Mouse (Mus musculus): Measurements from ENCODE around the gene Fbxl17.

Fbxl17 gene

GRCm38 (mm10) chr17:63090112-63090511 lies 409.7 kb downstream of the Fbxl17 start:
- no peak for DNase-seq

DNA sequence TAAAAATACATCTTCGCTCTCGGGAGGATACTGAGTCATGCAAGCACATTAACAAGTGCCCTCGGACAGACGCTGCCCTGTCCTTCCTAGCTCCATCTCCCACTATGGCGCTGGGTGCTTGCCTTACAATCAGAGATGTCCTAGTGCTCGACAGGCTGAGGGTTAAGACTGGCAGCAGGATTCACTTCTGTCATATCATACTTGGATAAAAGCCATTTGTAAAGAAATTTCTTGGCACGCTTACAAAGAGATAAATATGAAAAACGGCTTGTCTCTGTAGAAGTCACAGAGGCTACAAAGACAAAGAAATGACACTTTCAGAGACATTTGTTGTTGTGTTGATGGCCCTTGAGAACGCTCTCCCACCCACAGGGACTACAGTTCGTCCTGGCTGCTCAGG lies 412.6 kb downstream of the Fbxl17 start:
- DNase-seq = no peak

- DNase-seq = no peak
These were observed 413.3 kb downstream of the Fbxl17 start for GRCm38 (mm10) chr17:63086526-63086925.

GRCm38 (mm10) chr17:63085227-63085626 lies 414.6 kb downstream of the Fbxl17 start:
- DNase-seq = no peak

GRCm38 (mm10) chr17:63079087-63079486 lies 420.7 kb downstream of the Fbxl17 start:
- no peak for DNase-seq

DNA sequence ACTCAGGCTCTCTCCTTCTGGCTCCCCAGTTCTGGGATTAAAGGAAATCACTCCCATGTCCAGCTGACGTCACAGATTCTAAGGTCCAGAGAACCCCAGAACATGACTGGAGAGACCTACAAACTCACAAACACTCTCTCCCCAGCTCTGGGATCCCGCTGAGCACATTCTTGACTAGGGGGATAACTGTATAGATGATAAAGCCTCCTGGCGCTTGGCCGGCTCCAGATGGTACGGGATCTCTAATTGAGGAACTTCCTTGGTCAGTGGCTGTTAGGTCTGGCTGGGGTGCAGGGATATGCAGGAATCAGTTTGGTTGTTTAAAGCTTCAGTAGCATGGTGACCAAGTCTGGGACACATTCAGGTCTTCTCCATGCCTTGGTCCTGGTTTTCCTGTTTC lies 422.3 kb downstream of the Fbxl17 start:
- no peak for DNase-seq

GRCm38 (mm10) chr17:63076661-63077060 lies 423.2 kb downstream of the Fbxl17 start:
- DNase-seq = no peak

GRCm38 (mm10) chr17:63076037-63076426 lies 423.8 kb downstream of the Fbxl17 start:
- DNase-seq = no peak

DNA sequence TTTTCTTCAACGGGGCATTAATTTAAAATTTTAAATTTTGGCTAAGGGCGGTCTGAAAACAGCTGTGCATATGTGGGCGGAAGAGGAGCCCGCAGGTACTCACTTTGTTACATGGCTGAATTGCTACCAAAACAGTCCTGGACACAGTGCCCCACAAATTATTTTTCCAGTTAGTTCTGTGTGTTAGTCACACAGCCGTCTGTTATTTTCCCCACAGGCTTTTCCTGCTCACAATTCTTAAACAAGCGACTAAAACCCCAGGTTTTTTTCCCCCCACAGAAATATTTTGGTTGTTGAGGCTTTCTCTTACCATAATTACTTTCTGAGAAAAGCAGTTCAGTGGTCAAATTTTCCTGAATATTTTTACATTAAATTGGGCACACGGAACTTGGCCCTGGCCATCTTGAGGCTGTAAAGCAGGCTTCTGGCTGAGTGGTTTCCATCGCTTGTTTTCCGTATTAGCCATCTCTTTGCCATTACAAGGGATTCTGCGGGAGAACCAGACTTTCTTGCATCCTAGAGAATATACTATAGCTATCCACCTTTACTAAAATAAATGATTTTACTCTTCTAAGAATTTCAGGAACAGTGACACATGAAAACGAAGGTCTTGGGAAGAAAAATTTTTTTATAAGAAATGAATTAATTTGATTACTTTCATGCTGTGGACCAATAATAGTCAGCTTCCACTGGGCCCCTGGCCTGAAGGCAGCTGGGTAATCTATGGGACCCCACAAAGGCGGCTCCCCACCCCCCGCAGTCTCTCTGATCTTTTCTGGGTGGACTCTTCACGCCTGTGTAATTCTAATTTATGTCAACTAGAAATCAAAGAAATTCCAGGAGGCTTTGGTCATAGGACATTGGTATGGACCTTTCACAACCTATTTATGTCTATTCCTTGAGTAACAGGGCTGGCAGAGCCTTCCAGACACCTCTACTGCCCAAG lies 424.5 kb downstream of the Fbxl17 start:
- DNase-seq = no peak

GRCm38 (mm10) chr17:63073342-63073741 lies 426.5 kb downstream of the Fbxl17 start:
- no peak for DNase-seq

GRCm38 (mm10) chr17:63071134-63071923 lies 428.5 kb downstream of the Fbxl17 start:
- DNase-seq = no peak

DNA sequence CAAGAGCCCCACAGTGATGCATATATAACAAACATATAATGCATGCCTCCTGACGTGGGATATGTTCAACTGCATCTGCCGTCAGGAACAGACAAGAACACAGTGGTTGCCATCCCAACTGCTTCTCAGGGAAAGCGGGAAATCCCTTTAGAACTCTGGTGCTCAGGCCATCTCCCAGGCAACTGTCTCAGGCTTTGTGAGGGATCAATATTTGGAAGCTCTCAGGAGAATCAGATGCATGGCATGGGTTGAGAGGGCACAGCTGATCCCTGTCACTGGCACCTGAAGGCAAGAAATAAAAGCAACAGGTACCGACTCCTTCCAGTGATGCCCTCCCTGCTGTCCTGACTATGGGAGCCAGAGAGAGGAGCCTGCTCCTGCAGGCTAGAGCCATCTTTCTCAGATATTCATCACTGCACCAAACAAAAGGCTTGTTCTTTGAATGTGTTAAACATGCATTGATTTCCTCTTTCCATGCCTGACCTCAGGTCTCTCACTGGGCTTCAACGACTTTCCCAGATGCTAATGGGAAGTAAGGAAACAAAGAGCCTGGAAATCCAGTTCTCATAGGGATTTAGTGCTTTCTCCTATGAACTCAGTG lies 429.6 kb downstream of the Fbxl17 start:
- no peak for DNase-seq

DNA sequence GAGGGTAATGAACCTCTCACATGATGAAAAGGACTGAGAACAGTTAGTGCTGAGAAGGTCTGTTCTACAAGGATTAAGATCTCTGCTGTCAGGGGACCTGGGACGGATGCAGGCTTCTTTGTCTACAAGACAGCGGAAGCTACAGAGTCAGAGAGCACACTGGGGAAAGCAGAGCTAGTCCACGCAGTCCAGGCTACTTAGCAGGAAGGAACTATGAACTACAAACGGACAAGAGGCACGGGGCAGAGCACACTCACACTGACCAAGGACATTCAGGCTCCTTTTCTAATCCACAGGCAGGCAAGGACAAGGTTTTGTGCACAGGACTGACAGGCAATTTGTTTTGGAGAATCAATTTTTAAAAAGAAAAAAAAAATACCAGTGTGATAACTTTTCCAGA lies 437.0 kb downstream of the Fbxl17 start:
- no peak for DNase-seq

DNA sequence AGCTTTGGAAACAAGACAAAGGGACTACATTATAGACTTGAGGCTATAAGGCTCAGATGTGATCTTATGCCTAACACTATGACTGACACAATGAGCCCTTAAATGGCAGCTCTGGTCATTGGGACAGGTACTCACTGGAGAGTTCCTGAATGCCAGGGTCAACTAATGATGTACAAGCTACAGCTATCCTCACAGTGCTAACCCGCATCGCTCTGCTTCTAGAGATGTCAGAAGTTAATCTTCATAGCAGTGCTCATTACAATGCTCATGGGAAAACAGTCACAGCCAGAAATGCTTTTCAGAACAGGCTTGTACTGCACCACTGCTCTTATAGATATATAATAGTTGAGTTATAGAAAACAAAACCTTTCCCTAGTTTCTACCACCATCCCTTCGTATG lies 438.0 kb downstream of the Fbxl17 start:
- no peak for DNase-seq

DNA sequence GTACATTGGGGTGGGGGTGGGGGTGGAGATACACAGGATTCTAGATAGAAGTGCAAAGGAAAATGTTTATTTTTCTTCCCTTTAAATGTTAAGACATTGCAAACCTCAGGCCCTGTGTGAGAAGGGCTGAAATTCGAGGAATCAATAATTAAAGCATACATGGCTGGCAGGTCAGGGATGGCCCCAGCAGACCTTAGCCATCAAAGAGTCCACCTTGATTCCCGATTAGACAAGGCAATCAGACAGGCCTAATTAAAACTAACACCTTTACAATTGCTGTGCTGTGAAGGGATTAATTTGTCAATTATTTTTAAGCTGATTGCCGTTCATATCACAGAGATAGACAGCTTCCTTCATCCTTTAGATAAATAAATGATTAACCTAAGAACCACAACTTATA lies 439.0 kb downstream of the Fbxl17 start:
- no peak for DNase-seq

DNA sequence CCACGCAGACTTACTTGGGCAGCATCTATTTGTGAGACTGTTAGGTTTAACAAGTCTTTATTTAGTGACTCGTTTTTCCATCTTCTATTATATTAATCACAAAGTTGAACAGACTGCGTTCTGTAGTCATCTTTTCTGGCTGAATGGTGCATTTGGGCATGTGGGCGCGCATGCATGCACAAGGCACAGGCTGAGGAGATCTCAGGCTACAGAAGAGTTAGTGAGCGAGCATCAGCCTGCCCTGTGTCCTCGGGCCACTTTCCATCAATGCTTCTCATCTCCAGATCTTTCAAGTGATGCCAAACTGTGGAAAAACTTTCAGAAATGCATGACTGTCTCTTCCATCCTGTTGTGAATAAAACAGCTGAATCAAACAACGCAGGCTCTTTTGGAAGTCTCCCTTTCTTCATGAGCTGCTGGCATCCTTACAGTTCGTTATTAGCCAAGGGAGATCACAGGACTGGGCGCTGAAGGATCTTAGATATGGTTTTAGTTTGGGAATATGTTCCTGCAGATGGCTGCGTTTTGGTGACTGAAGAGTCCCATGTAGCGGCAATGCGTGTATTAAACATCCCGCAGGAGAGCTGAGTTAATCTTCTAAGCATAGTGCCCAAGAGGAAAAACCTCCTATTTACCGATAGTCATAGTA lies 442.0 kb downstream of the Fbxl17 start:
- no peak for DNase-seq

GRCm38 (mm10) chr17:63056976-63057375 lies 442.8 kb downstream of the Fbxl17 start:
- DNase-seq = no peak

DNA sequence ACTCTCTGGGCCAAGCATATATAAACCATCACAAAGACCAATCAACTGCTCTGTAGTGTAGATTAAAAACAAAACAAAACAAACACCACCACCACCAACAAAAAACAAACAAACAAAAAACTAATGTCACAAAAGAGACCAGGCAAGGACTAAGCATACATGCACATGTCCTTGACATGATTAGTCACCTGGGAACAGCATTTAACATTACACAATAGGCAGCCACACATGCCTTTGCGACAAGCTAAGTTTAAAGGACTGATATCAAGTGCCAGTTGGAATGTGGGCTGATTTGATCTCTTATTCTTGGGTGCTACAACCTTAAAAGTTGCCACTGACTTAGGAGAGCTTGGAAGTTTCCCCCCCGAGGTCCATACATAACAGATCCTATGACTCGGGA lies 446.5 kb downstream of the Fbxl17 start:
- DNase-seq = no peak

DNA sequence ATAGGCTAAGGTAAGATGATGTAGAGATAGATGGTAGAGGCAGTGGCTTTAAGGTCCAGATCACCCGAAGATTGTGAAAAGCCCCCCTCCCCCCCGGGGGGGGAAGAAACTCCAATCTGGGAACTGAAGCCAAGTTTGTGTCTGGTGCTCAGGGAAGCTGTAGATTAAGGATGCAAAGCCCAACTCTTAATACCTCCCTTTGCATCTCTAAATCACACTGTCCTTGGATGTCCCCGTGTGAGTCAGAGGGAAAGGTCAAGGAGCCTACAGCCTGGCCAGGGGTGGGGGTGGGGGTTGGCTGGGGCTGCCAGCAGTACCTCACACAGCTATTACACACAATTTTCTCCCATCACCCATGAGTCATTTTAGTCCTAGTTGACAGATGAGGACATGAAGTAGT lies 453.4 kb downstream of the Fbxl17 start:
- DNase-seq = no peak

GRCm38 (mm10) chr17:63045297-63045696 lies 454.5 kb downstream of the Fbxl17 start:
- DNase-seq = no peak

DNA sequence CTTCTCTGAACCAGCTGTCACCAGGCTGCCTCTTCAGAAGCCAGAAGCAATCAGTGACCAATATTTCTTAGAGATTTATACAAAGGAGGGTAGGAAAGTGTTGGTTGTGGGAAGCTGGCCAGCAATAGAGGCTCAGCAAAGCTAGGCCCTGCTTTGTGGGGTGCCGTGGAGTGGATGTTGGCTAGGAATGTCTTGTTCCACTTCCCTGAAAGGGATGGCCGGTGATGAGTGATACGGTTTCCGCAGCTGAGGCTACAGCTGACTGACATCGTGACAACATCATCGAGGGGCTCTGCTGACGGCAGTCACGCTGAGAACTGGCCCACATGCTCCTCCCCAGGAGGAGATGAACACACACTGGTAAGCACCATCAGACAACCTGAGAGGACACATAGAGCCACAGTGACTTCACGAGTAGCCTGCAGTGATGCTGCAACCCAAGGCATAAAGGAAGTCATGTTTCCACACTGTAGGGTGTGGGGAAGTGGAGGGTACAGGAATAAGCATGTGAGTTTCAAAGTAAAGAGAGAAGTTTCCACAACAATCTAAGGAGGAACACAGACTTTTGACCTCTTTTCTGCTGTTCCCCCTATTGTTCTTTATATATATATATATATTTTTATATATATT lies 456.7 kb downstream of the Fbxl17 start:
- no peak for DNase-seq

DNA sequence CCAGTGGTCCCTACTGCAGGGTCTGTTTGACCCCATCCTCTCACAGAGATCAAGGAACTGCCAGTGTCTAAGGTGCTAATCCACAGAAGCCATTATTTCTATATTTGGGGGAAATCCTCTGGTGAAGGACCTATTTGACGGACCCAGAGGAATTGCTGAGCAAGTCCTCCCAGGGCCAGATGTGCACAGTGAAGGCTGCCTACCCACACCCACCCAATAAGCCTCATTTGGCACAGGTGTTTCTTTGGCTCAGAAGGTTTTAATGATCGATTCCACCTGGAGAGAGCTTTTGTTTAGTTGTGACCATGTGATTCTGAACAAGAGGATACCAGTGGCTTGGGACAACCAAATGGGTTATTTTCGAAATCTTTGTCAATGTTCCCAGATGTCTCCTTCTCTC lies 462.3 kb downstream of the Fbxl17 start:
- no peak for DNase-seq

- no peak for DNase-seq
These were observed 466.7 kb downstream of the Fbxl17 start for GRCm38 (mm10) chr17:63033141-63033540.

Measured in kidney, postnatal 36 days (tissue).